Mouse (Mus musculus) granulocyte monocyte progenitor cell, adult 5-6 weeks (primary cell): Measurements from ENCODE around the gene Sik1. TPM values are rescaled to one million over a fixed set of nuclear protein-coding genes. Genes with fewer than 3 reads are reported as not detected.
"Not testable (repeated sequence)": the region's sequence is repeated elsewhere in the genome, so short reads cannot be mapped to it uniquely, and the experiment has no call there.

Experiments used
- ATAC-seq: replicated peaks from 2 replicates; pipeline ENCODE4 v1.8.0; 2016; ENCODE audit warnings: mild to moderate bottlenecking, moderate TSS enrichment, inconsistent platforms; ENCODE audit not compliant: poor library complexity, severe bottlenecking
- total RNA-seq, 2 experiments: library from RNA; stranded (forward) in 1 of 2; stranded (reverse) in 1 of 2; fragments of 200-712, 200-1000 nt in 1 of 2; fragments of >200 nt in 1 of 2; fragmentation: Nextera tagmentation in 1 of 2; gene quantifications; 2 replicates each; pipeline ENCODE4 v1.2.3; 2014 to 2017

Gene Sik1
- 9.1 and 12.1 TPM in 2 replicates for total RNA-seq (2014; fragmentation: Nextera tagmentation)
- 9.2 and 10.8 TPM in 2 replicates for total RNA-seq (2017)

DNA sequence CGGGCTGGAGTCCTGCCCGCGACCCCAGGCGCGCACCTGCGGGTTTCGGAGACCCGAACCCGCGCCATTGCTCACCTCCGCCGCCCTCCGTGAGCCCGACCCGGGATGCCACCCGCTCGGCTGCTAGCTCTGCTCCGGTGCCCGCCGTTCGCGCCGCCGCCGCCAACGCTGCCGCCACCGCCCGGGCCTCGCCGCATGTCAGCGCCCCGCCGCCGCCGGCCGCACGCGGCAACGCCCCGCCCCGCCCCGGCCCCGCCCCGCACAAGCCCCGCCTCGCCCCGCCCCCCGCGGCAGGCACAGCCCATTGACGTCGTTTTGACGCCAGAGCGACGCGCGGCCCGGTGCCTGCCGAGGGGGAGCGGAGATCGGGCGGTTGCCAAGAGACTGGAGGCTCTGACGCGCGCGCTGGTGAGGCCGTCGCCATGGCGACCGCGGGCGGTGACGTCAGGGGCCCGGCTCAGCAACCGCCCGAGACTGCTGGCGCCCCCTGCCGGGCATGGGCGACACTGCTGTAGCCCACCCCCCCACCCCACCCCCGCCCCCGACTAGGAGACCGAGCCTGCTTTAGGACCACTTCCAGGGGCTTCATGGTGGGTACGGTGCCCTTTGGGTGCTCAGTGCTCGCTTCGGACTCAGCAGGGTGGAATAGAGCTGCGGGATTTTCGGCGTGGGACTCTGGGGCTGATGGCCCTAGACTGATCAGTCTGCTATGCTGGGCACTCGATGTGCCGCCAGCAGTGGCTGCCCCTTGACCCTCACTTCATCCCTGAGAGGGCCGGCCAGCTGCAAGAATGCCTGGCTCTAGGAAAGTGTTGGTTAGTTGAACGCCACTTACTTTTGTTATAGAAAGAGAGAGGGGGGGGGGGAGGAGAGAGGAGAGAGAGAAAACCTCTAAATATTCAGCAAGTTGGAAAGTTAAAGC, at the start of gene Sik1:
Gene Sik1 (minus strand): TSS at position 208 of the 922 bp plus-strand sequence.
- peak; percentile 88 for ATAC-seq

DNA sequence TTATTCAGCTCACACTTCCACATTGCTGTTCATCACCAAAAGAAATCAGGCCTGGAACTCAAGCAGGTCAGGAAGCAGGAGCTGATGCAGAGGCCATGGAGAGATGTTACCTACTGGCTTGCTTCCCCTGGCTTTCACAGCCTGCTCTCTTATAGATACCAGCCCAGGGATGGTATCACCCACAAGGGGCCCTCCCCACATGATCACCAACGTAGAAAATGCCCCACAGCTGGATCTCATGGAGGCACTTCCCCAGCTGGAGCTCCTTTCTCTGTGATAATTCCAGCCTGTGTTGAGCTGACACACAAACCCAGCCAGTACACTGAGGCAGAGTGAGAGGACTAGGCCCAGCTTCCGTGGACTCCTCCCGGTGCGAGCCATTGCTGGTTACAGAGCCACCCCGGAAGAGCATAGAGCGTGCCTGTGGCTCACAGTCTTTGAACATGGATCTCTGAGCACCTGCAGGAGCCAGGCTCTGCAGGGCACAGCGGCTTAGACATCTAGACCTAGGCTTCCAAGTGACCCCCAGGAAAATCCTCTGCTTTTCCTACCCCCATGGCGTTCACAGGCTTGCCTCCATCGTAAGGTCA, 49.7 kb upstream of the Sik1 start:
- ATAC-seq: 0 out of 2 replicates have a peak, but pooled peaks have one; percentile 6

DNA sequence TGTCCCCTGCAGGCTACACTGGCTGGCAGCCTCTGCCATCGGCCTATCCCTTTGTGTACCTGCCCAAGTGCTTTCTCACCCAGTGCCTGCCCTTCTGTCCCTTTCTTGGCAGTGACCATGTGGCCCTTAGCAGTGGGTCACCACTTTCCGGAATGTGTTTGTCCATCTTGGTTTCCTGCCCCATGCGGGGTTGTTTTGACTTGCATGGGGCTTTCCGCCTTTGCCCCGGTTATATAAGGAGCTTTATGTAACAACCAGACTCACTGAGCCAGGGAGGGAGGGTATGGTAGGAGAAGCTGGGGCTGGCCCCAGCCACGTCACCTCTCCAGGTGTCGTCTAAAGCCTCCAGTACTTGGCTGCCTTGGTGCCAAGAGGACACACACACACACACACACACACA, 48.4 kb upstream of the Sik1 start:
- ATAC-seq: no peak

DNA sequence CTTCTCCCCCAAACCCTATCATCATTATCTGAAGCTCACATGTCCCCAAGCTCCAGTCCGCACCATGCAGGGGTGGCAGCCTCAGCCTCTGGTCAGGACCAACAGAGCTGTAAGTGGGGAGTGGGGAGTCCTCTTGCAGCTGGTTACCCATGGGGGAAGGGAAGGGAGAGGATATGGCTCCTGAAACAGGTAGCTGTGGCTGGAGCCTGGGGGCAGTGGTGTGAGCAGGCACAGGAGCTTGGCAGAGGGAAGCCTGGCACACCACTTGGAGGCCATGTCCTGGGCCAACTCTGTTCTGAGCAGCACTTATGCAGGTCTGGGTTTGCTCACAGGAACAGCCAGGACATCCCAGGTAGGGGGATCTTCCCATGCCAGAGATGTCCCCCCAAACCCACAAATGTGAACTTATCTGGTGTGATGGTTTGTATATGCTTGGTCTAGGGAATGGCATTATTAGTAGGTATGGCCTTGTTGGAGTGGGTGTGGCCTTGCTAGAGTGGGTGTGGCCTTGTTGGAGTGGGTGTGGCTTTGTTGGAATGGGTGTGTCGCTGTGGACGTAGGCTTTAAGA, 47.1 kb upstream of the Sik1 start:
- no peak for ATAC-seq

DNA sequence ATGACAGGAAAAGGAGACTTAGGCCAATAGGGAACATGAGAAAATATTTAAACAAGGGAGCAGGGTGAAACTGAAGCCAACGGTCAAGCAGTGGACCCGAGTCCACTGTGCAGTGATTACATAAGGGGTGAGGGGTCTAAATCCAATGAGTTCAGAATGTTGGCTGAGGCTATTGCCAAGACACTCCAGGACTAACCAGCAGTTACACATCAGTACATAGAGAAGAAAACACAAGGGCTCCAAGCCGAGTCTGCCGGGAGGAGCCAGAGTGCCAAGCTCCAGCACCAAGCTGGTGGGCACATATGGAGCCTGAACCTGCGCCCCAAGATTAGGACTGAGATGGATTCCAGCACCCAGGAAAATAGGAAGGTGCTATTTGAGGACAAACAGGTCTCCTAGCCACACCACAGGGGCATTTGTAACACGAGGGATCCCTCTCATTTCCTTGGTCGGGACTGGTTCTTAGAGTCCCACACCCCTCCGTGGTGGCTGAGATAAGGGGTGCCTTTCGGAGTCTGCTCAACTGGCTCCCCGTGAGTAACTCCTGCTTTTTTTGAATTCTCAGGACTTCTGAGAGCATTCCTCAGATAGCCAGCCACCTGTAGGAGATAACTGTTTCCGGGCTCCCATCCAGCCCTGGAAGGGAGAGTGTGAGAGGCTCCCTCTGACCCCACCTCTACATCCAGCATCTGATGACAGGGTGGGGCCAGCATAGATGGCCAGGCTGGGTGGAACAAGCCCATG, 46.0 kb upstream of the Sik1 start:
- no peak for ATAC-seq

DNA sequence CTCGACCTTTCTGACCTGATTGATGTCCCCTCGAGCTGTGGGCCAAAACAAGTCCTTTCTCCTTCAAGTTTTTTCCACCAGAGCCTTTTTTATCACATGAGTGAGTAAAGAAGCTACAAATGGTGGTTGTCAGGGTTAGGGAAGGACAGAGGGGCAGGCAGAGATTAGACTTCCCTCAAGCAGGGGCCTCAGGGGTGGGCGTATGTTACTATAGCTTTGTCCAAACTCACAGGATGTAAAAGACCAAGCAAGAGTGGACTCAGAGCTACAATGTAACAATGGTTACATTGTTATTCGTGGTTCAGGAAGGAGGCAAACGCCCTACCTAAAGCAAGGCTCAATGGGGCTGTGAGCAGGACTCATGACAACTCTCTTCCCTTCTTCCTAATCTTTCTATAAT, 43.3 kb upstream of the Sik1 start:
- ATAC-seq: no peak

DNA sequence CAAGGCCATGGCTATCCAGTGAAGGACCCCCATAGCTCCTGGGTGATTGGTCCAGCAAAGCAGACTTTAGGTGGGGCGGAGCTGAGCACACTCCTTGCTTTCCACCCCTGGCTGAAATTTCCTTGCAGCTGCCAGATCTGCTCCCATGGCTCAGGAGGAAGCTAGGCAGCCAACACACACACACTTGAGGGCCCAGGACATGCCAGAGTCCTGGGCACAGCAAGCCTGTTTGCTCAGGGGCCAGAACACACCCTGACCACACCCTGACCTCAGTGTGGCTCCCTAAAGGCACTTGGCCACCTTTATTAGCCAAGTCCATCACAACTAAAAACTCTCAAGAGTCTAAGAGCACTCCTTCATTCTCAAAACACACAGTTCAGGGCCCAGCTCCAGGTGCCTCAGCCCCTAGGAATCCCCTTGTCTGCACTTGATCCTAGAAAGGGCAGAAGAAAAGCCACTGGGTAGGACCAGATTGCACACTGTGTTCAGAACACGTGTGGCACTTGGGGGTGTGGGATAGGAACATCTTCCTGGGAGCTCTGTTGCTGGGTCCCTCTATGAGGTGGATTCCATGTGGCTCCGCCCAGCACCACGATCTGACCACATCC, 41.7 kb upstream of the Sik1 start:
- ATAC-seq: no peak

DNA sequence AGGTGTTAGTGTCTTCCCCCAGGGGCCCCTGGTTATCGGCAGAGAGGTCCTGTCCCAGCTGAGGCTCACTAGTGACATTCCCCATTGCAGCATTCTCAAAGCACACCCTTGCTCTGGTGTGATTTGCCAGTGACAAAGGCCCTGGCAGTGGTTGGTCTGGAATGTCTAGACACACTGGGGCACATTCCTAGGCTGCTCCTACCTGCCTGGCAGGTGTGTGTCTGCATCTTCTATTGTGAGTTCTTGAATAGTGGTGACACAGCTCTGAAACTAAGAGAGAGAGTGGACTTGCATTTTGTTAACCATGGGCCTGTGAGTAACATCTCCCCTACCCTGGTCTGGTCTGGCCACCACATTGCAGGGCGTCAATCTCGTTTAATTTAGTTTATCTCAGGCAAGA, 41.1 kb upstream of the Sik1 start:
- ATAC-seq: no peak

DNA sequence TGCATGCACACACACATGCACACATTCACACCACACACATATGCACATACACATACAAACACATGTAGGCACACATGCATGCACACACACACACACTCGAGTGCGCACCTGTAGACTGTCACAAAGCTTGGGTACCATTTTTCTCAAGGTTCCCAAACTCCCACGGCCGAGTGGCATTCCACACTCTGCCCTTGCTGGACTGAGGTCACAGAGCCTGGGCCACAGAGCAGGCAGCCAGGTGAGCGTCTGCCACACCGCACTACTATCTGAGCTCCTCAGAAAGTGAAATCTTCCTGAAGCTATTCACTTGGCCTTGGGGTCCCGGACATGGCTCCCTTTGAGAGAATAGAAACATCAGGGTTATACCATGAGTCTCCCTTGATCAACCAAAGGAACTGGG, 40.7 kb upstream of the Sik1 start:
- ATAC-seq: no peak

DNA sequence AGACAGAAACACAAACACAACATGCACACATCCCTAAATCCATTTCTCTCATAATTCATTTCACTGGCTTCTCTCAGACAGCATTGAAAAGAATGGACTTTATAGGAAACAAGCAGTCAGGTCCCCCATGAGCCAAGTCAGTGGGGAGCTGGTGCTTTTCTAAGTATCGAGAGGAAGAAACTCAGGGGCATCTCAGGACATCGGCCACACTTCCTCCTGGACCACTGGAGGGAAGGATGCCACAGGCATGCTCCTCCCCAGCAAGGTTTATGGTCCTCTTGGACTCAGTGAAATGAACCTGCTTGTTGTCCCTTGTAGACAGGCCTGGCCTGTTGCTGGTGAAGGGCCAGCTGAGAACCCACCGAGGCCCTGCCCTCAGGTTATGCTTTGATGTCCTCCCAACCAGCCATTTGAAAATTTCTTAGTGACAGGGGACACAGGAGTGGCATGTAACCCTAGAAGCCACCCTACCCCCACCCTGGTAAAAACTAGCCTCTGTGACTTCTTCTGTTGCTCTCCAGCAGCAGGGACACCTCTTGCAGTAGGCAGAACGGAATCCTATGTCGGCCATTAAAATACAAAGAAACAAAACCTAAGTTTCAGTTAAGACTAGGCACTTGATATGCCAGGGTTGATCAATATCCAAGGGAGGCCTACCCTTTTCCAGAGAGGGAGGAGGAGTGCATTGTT, 37.9 kb upstream of the Sik1 start:
- no peak for ATAC-seq

DNA sequence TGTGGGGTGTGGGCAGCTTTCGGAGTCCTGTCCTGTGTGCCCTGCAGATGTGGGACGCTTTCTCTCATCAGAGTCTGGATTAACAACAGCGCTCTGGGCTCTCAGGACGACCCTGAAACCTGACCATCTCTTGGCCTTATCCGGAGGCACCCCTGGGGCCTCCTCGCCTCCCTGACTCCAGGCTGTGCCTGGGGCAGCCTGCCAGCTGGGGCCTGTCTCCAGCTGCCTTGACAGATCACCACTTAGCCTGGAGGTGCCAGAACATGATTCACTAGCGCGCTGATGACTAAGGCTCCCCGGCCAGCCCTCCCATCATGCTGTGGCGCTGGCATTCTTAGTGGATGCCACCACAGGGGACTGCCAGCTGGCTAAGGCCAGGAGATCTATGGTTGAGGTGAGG, 37.1 kb upstream of the Sik1 start:
- no peak for ATAC-seq

DNA sequence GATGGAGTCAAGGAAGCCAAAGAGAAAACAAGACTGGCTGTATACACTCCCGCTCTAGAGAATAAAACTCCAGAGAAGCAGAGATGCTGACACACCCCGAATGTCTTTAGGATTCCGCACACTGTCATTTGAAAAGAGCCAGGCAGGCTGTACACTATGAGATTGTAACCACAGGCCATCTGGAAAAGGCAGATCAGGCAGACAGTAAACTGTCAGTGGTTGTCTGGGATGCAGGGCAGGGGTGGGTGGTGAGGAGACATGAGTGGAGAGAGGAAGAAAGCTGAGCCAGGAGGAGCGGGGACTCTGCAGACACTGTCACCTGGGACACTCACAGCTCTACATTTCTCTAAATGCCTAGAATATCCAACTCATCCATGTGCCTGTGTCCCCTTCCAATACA, 36.3 kb upstream of the Sik1 start:
- ATAC-seq: no peak

DNA sequence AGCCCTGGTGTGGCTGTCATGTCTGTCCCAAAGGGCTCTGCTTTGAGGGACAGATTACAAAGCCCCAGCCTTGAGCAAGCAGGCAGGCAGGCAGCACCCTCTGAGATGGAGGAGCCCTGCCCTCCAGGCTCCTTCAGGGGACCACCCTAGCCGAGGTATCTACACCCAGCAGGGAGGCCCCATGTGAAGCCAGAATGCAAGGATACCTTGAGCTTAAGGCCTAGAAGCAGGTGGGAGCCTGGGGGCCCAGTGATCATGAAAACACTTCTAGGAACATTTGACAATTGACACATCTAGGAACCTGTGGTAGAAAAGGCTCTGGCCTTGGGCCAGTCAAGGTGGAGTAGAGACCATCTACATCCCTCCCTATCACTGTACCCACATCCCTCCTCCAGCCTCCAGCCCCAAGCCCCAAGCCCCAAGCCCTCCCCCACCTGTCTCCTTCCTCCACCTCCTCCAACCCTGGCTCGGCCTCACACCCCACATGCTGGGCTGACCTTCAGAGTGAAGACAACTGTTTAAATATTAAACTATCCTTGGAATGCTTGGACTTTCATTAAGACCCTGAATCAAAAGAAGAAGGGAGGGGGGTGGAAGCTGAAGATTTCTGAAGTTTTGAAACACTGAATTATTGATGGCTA, 34.8 kb upstream of the Sik1 start:
- ATAC-seq: no peak

DNA sequence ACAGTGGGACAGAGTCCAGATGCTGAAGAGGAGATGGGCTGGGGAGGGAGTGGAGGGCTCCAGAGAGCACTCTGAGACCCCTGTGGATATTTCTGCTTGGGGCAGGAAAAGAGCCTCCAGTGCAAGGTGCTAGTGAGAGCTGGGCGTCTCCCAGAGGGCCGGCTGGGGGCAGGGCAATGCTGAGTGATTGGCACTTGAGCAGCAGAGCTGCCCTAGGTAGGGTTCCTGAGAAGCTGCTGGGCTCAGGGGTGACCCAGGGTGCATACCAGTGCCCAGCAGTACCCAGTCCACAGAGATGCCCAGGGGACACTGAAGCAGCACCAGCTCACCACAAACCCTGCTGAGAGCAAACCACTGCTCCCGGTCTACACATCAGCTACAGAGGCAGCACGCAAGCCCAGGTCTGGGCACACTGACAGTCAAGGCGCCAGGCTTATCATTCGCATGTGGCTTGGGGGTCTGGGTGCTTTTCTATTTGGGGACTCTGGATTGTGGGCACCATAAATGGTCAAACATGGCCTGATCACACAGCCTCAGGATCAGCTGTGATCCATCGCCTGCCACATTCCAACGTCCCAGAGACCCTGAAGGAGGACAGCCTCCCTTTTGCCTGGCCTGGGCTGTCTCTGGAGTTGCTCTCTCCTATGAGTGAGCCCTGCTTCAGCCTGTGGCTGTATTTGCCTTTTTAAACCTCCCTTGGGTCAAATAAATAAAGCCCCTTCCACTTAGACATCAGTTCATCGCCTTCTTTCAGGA, 34.0 kb upstream of the Sik1 start:
- ATAC-seq: no peak

DNA sequence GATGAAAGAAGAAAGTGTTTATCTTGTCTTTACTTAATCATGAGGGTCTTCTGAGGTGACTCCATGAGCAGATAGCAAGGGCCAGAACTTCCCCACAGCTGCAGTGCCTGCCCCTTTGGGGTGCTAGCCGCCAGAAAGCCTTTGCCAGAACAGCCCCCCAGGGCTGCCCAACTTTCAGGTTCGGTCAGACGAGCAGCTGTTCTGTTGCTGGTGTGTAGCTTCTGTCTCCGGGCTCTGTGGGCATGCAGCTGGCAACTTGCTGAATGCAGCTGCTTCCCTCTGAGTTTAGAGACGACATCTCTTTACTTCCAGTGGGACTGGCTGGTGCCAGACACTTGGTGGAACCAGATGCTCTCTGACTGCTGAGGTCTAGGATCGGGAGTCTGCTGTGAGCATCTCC, 32.9 kb upstream of the Sik1 start:
- ATAC-seq: no peak

DNA sequence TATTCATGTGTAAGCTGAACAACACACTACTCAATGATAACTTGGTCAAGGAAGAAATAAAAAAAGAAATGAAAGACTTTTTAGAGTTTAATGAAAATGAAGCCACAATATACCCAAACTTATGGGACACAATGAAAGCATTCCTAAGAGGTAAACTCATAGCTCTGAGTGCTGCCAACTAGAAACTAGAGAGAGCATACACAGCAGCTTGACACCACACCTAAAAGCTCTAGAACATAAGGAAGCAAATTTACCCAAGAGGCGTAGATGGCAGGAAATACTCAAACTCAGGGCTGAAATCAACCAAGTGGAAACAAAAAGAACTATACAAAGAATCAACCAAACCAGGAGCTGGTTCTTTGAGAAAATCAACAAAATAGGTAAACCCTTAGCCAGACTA, 29.1 kb upstream of the Sik1 start:
- ATAC-seq: not testable (repeated sequence)

DNA sequence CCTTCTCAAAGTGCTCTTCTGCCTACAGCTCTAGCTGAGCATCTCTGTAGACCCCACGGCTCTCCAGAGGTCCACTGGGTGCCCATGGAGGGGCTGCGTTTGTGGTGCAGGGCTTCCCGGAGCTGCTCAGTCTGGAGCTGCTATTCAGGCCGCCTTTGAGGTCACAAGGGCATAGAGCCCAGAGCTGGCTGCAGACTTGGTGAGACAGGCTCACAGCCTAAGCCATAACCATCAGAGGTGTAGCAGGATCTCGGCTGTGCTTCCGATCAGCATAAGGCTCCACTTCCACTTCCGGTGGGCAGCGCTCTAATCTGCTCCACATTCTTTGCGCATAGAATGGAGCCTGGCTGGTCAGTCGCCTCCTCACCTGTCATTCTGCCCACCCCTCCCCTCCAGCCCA, 23.8 kb upstream of the Sik1 start:
- no peak for ATAC-seq

DNA sequence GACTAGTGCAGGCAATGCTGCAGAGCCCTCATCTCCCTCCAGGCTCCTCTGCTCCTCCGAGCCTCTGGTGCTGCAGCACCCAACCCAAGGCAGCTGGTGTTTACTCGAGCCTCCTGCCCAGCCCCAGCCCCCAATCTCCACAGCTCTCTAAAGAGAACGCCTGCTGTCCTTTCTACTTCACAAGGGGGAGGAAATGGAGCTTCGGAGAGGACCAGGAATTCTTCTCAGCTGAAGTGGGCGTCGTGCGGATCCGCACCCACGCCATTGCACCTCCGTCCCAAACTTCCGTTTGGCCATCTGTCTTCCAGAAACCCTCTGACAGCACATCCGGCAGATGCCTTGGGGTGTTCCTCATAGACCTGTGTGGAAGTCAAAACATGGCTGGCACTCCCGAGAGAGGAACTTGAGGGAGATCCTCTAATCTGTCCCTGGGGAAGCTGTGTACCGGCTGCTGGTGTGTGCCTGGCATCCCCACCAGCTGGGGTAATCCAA, 22.1 kb upstream of the Sik1 start:
- peak; percentile 47 for ATAC-seq
